16 mouse cellular contexts compared by ENCODE assay signal in genomic region chr17:71049292-71049691, GRCm38 (mm10).
"Had no signal": no experiment of that assay in that cellular context is flagged by ENCODE, and none has a peak within 500 bp of the region (broad histone marks: within the 10 kb centered on the region; RNA-seq: fewer than 3 reads in every experiment).

No protein-coding gene starts in this region.

- H3K4me3 ChIP-seq: neural tube, embryonic 13.5 days; neural tube, embryonic 15.5 days; stomach, embryonic 15.5 days had no signal

- H3K36me3 ChIP-seq: neural tube, embryonic 13.5 days; neural tube, embryonic 15.5 days; stomach, embryonic 15.5 days had no signal

- H3K9ac ChIP-seq: neural tube, embryonic 13.5 days; neural tube, embryonic 15.5 days; stomach, embryonic 15.5 days had no signal

- DNase-seq: retina, postnatal 1 day; right cerebral cortex, adult 18-20 months; right cerebral cortex, postnatal 14 days; right cerebral cortex, postnatal 25 days; right cerebral cortex, postnatal 4 days; spleen, adult 18-20 months; thymus, adult 18-20 months; thymus, adult 2 months; thymus, postnatal 14 days; thymus, postnatal 25 days; thymus, postnatal 36 days; thymus, postnatal 4 days had no signal

- H3K27ac ChIP-seq: neural tube, embryonic 13.5 days; neural tube, embryonic 15.5 days; stomach, embryonic 15.5 days; stomach, postnatal 0 days had no signal

- H3K4me1 ChIP-seq: neural tube, embryonic 13.5 days; neural tube, embryonic 15.5 days; stomach, embryonic 15.5 days had no signal

- H3K9me3 ChIP-seq: neural tube, embryonic 13.5 days; neural tube, embryonic 15.5 days; stomach, embryonic 15.5 days had no signal

- H3K4me2 ChIP-seq: neural tube, embryonic 13.5 days; neural tube, embryonic 15.5 days; stomach, embryonic 15.5 days had no signal

- H3K27me3 ChIP-seq: neural tube, embryonic 13.5 days; neural tube, embryonic 15.5 days; stomach, embryonic 15.5 days had no signal
